Mouse (Mus musculus): ENCODE measurements around the gene Tmem259. TPM values are rescaled to one million over a fixed set of nuclear protein-coding genes. Genes with fewer than 3 reads are reported as not detected.

Tmem259 gene
- total and polyA plus RNA-seq, 2 experiments = 35.7 to 259 TPM

- Histone ChIP-seq H3K27me3 (ENCODE audit: control insufficient read depth, insufficient read depth, low read length) (no peaks in the 10 kb centered on the region), H3K27ac (replicated peaks; ENCODE audit: insufficient read depth, low read depth, low read length) (no peak overlapping the region), H3K79me2 (ENCODE audit: control insufficient read depth, insufficient read depth, low read length) (no peaks in the 10 kb centered on the region), H3K4me3 (ENCODE audit: insufficient read depth, low read depth, low read length) (no peak overlapping the region), H3K9ac (ENCODE audit: low read depth, low read length) (no peak overlapping the region), H3K4me1 (ENCODE audit: control insufficient read depth, insufficient read depth, low read length) (peaks cover 4% of the 10 kb centered on the region; the same call in 1 of the 2 replicates), H3K36me3 (ENCODE audit: control insufficient read depth, insufficient read depth, low read length) (no peaks in the 10 kb centered on the region)
- DNase-seq (ENCODE audit: extremely low read depth, low read depth, low spot score) = no peak
- WGBS = 83% methylated on average over 20 of the region's 20 CpGs
- TF ChIP-seq POLR2A (IDR thresholded peaks at IDR 0.05; ENCODE audit: extremely low read depth, insufficient read depth, low read length) (no peak), CTCF (IDR thresholded peaks at IDR 0.05; ENCODE audit: low read depth, low read length) (no peak)
Observed at GRCm38 (mm10) chr10:80027681-80028520, 43.8 kb upstream of the Tmem259 start.

- DNase-seq (ENCODE audit: extremely low read depth, low read depth, low spot score) = no peak
- Histone ChIP-seq H3K4me1 (ENCODE audit: control insufficient read depth, insufficient read depth, low read length) (no peaks in the 10 kb centered on the region), H3K27me3 (ENCODE audit: control insufficient read depth, insufficient read depth, low read length) (no peaks in the 10 kb centered on the region), H3K36me3 (ENCODE audit: control insufficient read depth, insufficient read depth, low read length) (no peaks in the 10 kb centered on the region), H3K27ac (replicated peaks; ENCODE audit: insufficient read depth, low read depth, low read length) (no peak overlapping the region), H3K9ac (ENCODE audit: low read depth, low read length) (no peak overlapping the region), H3K79me2 (ENCODE audit: control insufficient read depth, insufficient read depth, low read length) (no peaks in the 10 kb centered on the region), H3K4me3 (ENCODE audit: insufficient read depth, low read depth, low read length) (no peak overlapping the region)
- TF ChIP-seq CTCF (IDR thresholded peaks at IDR 0.05; ENCODE audit: low read depth, low read length) = no peak
- TF ChIP-seq POLR2A (IDR thresholded peaks at IDR 0.05; ENCODE audit: extremely low read depth, insufficient read depth, low read length) = no peak
- WGBS = 67% methylated on average over 12 of the region's 12 CpGs
Observed at GRCm38 (mm10) chr10:80025889-80026288, 41.8 kb upstream of the Tmem259 start.

- WGBS = 85% methylated on average over 10 of the region's 10 CpGs
- Histone ChIP-seq H3K36me3 (ENCODE audit: control insufficient read depth, insufficient read depth, low read length) (no peaks in the 10 kb centered on the region), H3K4me1 (ENCODE audit: control insufficient read depth, insufficient read depth, low read length) (no peaks in the 10 kb centered on the region)
Observed at GRCm38 (mm10) chr10:80025463-80025862, 41.3 kb upstream of the Tmem259 start.

GRCm38 (mm10) chr10:80025044-80025347 lies 40.9 kb upstream of the Tmem259 start:
- H3K4me3 ChIP-seq (ENCODE audit: insufficient read depth, low read depth, low read length) = no peak overlapping the region
- DNase-seq (ENCODE audit: extremely low read depth, low read depth, low spot score) = no peak
- no peak overlapping the region for H3K27ac ChIP-seq (replicated peaks; ENCODE audit: insufficient read depth, low read depth, low read length)

More at GRCm38 (mm10) chr10:80025463-80025862, 41.3 kb upstream of the Tmem259 start:
- Histone ChIP-seq H3K79me2 (ENCODE audit: control insufficient read depth, insufficient read depth, low read length) (no peaks in the 10 kb centered on the region), H3K4me3 (ENCODE audit: insufficient read depth, low read depth, low read length) (no peak overlapping the region), H3K9ac (ENCODE audit: low read depth, low read length) (no peak overlapping the region), H3K27ac (replicated peaks; ENCODE audit: insufficient read depth, low read depth, low read length) (no peak overlapping the region), H3K27me3 (ENCODE audit: control insufficient read depth, insufficient read depth, low read length) (no peaks in the 10 kb centered on the region)
- DNase-seq (ENCODE audit: extremely low read depth, low read depth, low spot score) = no peak
- TF ChIP-seq POLR2A (IDR thresholded peaks at IDR 0.05; ENCODE audit: extremely low read depth, insufficient read depth, low read length) (no peak), CTCF (IDR thresholded peaks at IDR 0.05; ENCODE audit: low read depth, low read length) (no peak)

GRCm38 (mm10) chr10:80024229-80025043 lies 40.3 kb upstream of the Tmem259 start:
- H3K27ac ChIP-seq (replicated peaks; ENCODE audit: insufficient read depth, low read depth, low read length) = no peak overlapping the region; the same call in 1 of the 2 replicates
- H3K4me3 ChIP-seq (ENCODE audit: insufficient read depth, low read depth, low read length) = no peak overlapping the region
- no peak for TF ChIP-seq POLR2A (IDR thresholded peaks at IDR 0.05; ENCODE audit: extremely low read depth, insufficient read depth, low read length)
- no peak for TF ChIP-seq CTCF (IDR thresholded peaks at IDR 0.05; ENCODE audit: low read depth, low read length)
- H3K4me1 ChIP-seq (ENCODE audit: control insufficient read depth, insufficient read depth, low read length) = no peaks in the 10 kb centered on the region
- no peaks in the 10 kb centered on the region for H3K27me3 ChIP-seq (ENCODE audit: control insufficient read depth, insufficient read depth, low read length)
- 81% methylated on average over 15 of the region's 15 CpGs for WGBS
- no peaks in the 10 kb centered on the region for H3K36me3 ChIP-seq (ENCODE audit: control insufficient read depth, insufficient read depth, low read length)
- H3K9ac ChIP-seq (ENCODE audit: low read depth, low read length) = no peak overlapping the region
- H3K79me2 ChIP-seq (ENCODE audit: control insufficient read depth, insufficient read depth, low read length) = no peaks in the 10 kb centered on the region
- no peak for DNase-seq (ENCODE audit: extremely low read depth, low read depth, low spot score)

More at GRCm38 (mm10) chr10:80025044-80025347, 40.9 kb upstream of the Tmem259 start:
- Histone ChIP-seq H3K36me3 (ENCODE audit: control insufficient read depth, insufficient read depth, low read length) (no peaks in the 10 kb centered on the region), H3K4me1 (ENCODE audit: control insufficient read depth, insufficient read depth, low read length) (no peaks in the 10 kb centered on the region), H3K27me3 (ENCODE audit: control insufficient read depth, insufficient read depth, low read length) (no peaks in the 10 kb centered on the region), H3K79me2 (ENCODE audit: control insufficient read depth, insufficient read depth, low read length) (no peaks in the 10 kb centered on the region), H3K9ac (ENCODE audit: low read depth, low read length) (no peak overlapping the region)
- TF ChIP-seq POLR2A (IDR thresholded peaks at IDR 0.05; ENCODE audit: extremely low read depth, insufficient read depth, low read length) = no peak
- TF ChIP-seq CTCF (IDR thresholded peaks at IDR 0.05; ENCODE audit: low read depth, low read length) = no peak
- 61% methylated on average over 4 of the region's 4 CpGs for WGBS
